Mouse (Mus musculus) ES-Bruce4 (cell line): ENCODE results near the gene Syngr3. TPM values are rescaled to one million over a fixed set of nuclear protein-coding genes. Genes with fewer than 3 reads are reported as not detected.

Experiments used
- H3K27ac ChIP-seq: 2 replicates; pipeline ENCODE4 v1.5.1; 2012; ENCODE audit warnings: low read length, inconsistent platforms; ENCODE audit not compliant: insufficient read depth
- H3K27me3 ChIP-seq: 2 replicates; pipeline ENCODE4 v1.6.1; 2012; ENCODE audit warnings: mild to moderate bottlenecking, low read length, inconsistent platforms; ENCODE audit not compliant: control insufficient read depth, poor library complexity, insufficient read depth, severe bottlenecking
- H3K36me3 ChIP-seq: 2 replicates; pipeline ENCODE4 v1.6.1; 2012; ENCODE audit warnings: inconsistent platforms, mild to moderate bottlenecking, low read length, moderate library complexity; ENCODE audit not compliant: control insufficient read depth, poor library complexity, insufficient read depth, severe bottlenecking
- H3K4me1 ChIP-seq: one replicate; pipeline ENCODE4 v1.8.1; 2011; ENCODE audit warnings: low read length; ENCODE audit not compliant: control insufficient read depth, insufficient read depth
- H3K4me3 ChIP-seq: 2 replicates; pipeline ENCODE4 v1.5.1; 2011; ENCODE audit warnings: low read depth, mild to moderate bottlenecking, low read length
- H3K9ac ChIP-seq: 2 replicates; pipeline ENCODE4 v1.6.1; 2012; ENCODE audit warnings: low read depth, mild to moderate bottlenecking, inconsistent platforms; ENCODE audit not compliant: poor library complexity, severe bottlenecking
- H3K9me3 ChIP-seq: replicated peaks from 2 replicates; pipeline ENCODE4 v1.6.1; 2012; ENCODE audit warnings: mild to moderate bottlenecking, low read length, inconsistent platforms; ENCODE audit not compliant: control insufficient read depth, poor library complexity, insufficient read depth, severe bottlenecking
- CTCF ChIP-seq: IDR thresholded peaks from one replicate; pipeline ENCODE4 v1.8.1; 2011; ENCODE audit warnings: low read depth, low read length
- EP300 ChIP-seq: IDR thresholded peaks from 2 replicates; pipeline ENCODE4 v1.6.1; 2011; ENCODE audit warnings: low read depth, low read length; ENCODE audit not compliant: insufficient read depth
- POLR2A ChIP-seq: IDR thresholded peaks from one replicate; pipeline ENCODE4 v1.8.1; 2011; ENCODE audit warnings: low read length; ENCODE audit not compliant: insufficient read depth
- polyA plus RNA-seq: library from polyadenylated mRNA; stranded (reverse); fragments of >200 nt; gene quantifications from 2 replicates; pipeline ENCODE4 v1.2.4, GENCODE M21; 2011; ENCODE audit warnings: low read depth; ENCODE audit not compliant: missing spikeins, insufficient read depth, insufficient read length

Gene Syngr3
- polyA plus RNA-seq, 1 experiment, result 8.9 TPM

DNA sequence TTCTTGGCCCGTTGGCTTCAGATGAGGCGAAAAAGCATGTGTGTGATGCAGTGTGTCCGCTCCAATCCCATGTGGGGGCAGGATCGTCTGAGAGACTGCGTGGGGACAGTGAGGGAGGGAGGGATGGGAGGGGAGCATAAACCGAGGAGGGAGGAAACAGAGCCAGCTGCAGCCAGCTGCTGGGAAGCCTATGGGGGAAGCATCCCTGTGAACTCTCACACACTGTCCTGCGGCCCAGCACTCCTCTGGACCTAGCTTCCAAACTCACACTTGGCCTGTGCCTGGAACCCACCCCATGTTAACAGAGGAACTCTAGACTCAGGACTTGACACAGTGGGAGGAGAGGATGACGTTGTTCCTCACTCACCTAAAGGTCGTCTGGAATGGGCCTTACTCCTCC, 50.9 kb downstream of the Syngr3 start:
- no peak overlapping the region for H3K9ac ChIP-seq

GRCm38 (mm10) chr17:24638214-24638613, 51.5 kb downstream of the Syngr3 start:
- Histone ChIP-seq H3K36me3 (no peaks in the 10 kb centered on the region), H3K9me3 (no peaks in the 10 kb centered on the region), H3K4me3 (no peak overlapping the region), H3K4me1 (no peaks in the 10 kb centered on the region), H3K27ac (no peak overlapping the region), H3K9ac (no peak overlapping the region), H3K27me3 (no peaks in the 10 kb centered on the region)
- TF ChIP-seq CTCF (no peak), EP300 (no peak), POLR2A (no peak)

More for the DNA sequence above, 50.9 kb downstream of the Syngr3 start:
- Histone ChIP-seq H3K36me3 (no peaks in the 10 kb centered on the region), H3K4me1 (no peaks in the 10 kb centered on the region), H3K4me3 (no peak overlapping the region), H3K27me3 (no peaks in the 10 kb centered on the region), H3K27ac (no peak overlapping the region), H3K9me3 (no peaks in the 10 kb centered on the region)
- TF ChIP-seq POLR2A (no peak), CTCF (no peak), EP300 (no peak)

DNA sequence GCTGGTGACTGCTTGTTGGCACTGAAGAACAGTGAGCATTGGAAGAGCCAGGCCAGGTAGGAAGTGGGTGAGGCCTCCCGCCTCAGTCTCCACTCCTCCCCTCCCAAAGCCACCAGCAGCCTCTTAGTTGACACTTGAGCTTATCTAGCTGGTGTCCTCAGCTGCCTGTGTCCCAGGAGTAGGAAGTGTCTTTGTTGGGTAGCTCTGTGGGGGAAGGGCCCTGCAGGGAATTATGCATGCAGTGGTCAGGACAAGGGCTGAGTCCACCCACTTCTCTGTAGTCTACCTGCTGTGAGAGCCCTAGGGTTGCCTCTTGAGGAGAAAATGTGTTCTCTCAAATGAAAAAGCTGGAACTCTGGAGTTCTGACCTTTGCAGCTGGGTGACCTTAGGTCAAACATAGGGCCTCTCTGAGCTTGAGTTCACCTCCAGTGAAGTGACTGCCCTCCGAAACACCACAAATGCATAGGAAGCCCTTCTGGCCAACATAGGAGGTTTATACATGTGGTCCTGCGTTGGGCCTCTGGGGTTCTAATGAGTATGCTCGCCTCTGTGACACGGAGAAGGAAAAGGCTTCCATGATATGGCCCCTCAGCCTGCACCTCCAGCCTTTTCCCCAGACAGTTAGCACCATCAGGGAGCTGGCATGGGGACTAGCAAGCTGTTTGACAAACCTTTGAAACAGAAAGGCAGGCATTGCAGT, 52.8 kb downstream of the Syngr3 start:
- no peaks in the 10 kb centered on the region for H3K4me1 ChIP-seq
- no peaks in the 10 kb centered on the region for H3K27me3 ChIP-seq
- H3K9me3 ChIP-seq, result no peaks in the 10 kb centered on the region
- H3K36me3 ChIP-seq, result no peaks in the 10 kb centered on the region
- no peak overlapping the region for H3K9ac ChIP-seq
- TF ChIP-seq CTCF (no peak), POLR2A (no peak), EP300 (0 out of 2 replicates have a peak, but pooled peaks have one; percentile 38)
- no peak overlapping the region for H3K27ac ChIP-seq
- H3K4me3 ChIP-seq, result no peak overlapping the region

- H3K4me3 ChIP-seq, result no peak overlapping the region
- no peaks in the 10 kb centered on the region for H3K27me3 ChIP-seq
- TF ChIP-seq POLR2A (no peak), CTCF (no peak), EP300 (no peak)
- H3K27ac ChIP-seq, result no peak overlapping the region
- no peak overlapping the region for H3K9ac ChIP-seq
- no peaks in the 10 kb centered on the region for H3K4me1 ChIP-seq
- H3K9me3 ChIP-seq, result no peaks in the 10 kb centered on the region
- H3K36me3 ChIP-seq, result no peaks in the 10 kb centered on the region
These were observed 54.1 kb downstream of the Syngr3 start for GRCm38 (mm10) chr17:24635694-24636093.

Other genes starting within 250 kb of the Syngr3 start
- 0.42 and 0.99 TPM in 2 replicates for gene Dnase1l2, start 246.8 kb downstream of the Syngr3 start, polyA plus RNA-seq
- 13.0 and 15.3 TPM in 2 replicates for gene E4f1, start 219.6 kb downstream of the Syngr3 start, polyA plus RNA-seq
- 15.4 and 16.4 TPM in 2 replicates for gene Pgp, start 219.6 kb downstream of the Syngr3 start, polyA plus RNA-seq
- gene Bricd5, start 216.1 kb downstream of the Syngr3 start, polyA plus RNA-seq, result not detected in 2 replicates
- 20.4 and 22.8 TPM in 2 replicates for gene Mlst8, start 210.9 kb downstream of the Syngr3 start, polyA plus RNA-seq
- 1.7 and 3.3 TPM in 2 replicates for gene Caskin1, start 201.4 kb downstream of the Syngr3 start, polyA plus RNA-seq
- 145 and 168 TPM in 2 replicates for gene Traf7, start 162.0 kb downstream of the Syngr3 start, polyA plus RNA-seq
- gene Rab26, start 155.7 kb downstream of the Syngr3 start, polyA plus RNA-seq, result 1.2 and 1.5 TPM in 2 replicates
- 13.0 and 14.8 TPM in 2 replicates for gene Pkd1, start 140.1 kb downstream of the Syngr3 start, polyA plus RNA-seq
- gene Tsc2, start 57.3 kb downstream of the Syngr3 start, polyA plus RNA-seq, result 51.1 and 53.2 TPM in 2 replicates
- 21.5 and 27.2 TPM in 2 replicates for gene Nthl1, start 57.3 kb downstream of the Syngr3 start, polyA plus RNA-seq
- gene Slc9a3r2, start 39.6 kb downstream of the Syngr3 start, polyA plus RNA-seq, result 10.3 and 13.5 TPM in 2 replicates
- 1.6 TPM in 1 of 2 replicates, not detected in the other for gene Npw, start 31.5 kb downstream of the Syngr3 start, polyA plus RNA-seq
- gene Zfp598, start 20.3 kb downstream of the Syngr3 start, polyA plus RNA-seq, result 39.0 and 42.1 TPM in 2 replicates
- 79.6 and 84.0 TPM in 2 replicates for gene Gfer, start 6.2 kb upstream of the Syngr3 start, polyA plus RNA-seq
- 1.2 and 2.3 TPM in 2 replicates for gene Noxo1, start 6.3 kb upstream of the Syngr3 start, polyA plus RNA-seq
- gene Tbl3, start 17.7 kb upstream of the Syngr3 start, polyA plus RNA-seq, result 43.3 and 44.4 TPM in 2 replicates
- not detected in 2 replicates for gene Rnf151, start 28.1 kb upstream of the Syngr3 start, polyA plus RNA-seq
- 1,670 and 1,851 TPM in 2 replicates for gene Rps2, start 28.2 kb upstream of the Syngr3 start, polyA plus RNA-seq
- 88.7 and 90.9 TPM in 2 replicates for gene Ndufb10, start 34.5 kb upstream of the Syngr3 start, polyA plus RNA-seq
- gene Rpl3l, start 37.9 kb upstream of the Syngr3 start, polyA plus RNA-seq, result 0.65 TPM in 1 of 2 replicates, not detected in the other
- gene Msrb1, start 46.7 kb upstream of the Syngr3 start, polyA plus RNA-seq, result 27.8 and 34.5 TPM in 2 replicates
- gene Hs3st6, start 63.0 kb upstream of the Syngr3 start, polyA plus RNA-seq, result 0.72 TPM in 1 of 2 replicates, not detected in the other
- not detected in 2 replicates for gene Meiob, start 114.3 kb upstream of the Syngr3 start, polyA plus RNA-seq
- 26.9 and 30.2 TPM in 2 replicates for gene Hagh, start 150.2 kb upstream of the Syngr3 start, polyA plus RNA-seq
- gene Fahd1, start 160.4 kb upstream of the Syngr3 start, polyA plus RNA-seq, result 11.2 and 11.7 TPM in 2 replicates
- 3.0 and 3.8 TPM in 2 replicates for gene Igfals, start 176.0 kb upstream of the Syngr3 start, polyA plus RNA-seq
- gene Nubp2, start 196.4 kb upstream of the Syngr3 start, polyA plus RNA-seq, result 29.8 and 39.0 TPM in 2 replicates
- gene Spsb3, start 196.7 kb upstream of the Syngr3 start, polyA plus RNA-seq, result 10.5 and 13.8 TPM in 2 replicates
- gene Eme2, start 205.1 kb upstream of the Syngr3 start, polyA plus RNA-seq, result 4.0 and 6.8 TPM in 2 replicates
- 29.9 and 35.5 TPM in 2 replicates for gene Mrps34, start 205.2 kb upstream of the Syngr3 start, polyA plus RNA-seq
- 31.1 and 32.3 TPM in 2 replicates for gene Nme3, start 206.5 kb upstream of the Syngr3 start, polyA plus RNA-seq
- gene Mapk8ip3, start 247.0 kb upstream of the Syngr3 start, polyA plus RNA-seq, result 54.8 and 59.5 TPM in 2 replicates